Mouse (Mus musculus): ENCODE data around the gene Ccdc92b. TPM values are rescaled to one million over a fixed set of nuclear protein-coding genes. Genes with fewer than 3 reads are reported as not detected.

Ccdc92b gene
- polyA plus RNA-seq, 1 experiment from 2014 or later: 0.72 TPM

Other genes with a start within 250 kb of the Ccdc92b start
- gene Rap1gap2, start 8.7 kb upstream of the Ccdc92b start, polyA plus RNA-seq (2016; fragmentation: Nextera tagmentation; extraction: Ambion mirVana): 0.66 and 0.75 TPM in 2 replicates
- gene Cluh, start 29.9 kb downstream of the Ccdc92b start, polyA plus RNA-seq (2016; fragmentation: Nextera tagmentation; extraction: Ambion mirVana): 29.0 and 31.2 TPM in 2 replicates
- gene Pafah1b1, start 105.1 kb downstream of the Ccdc92b start, polyA plus RNA-seq (2016; fragmentation: Nextera tagmentation; extraction: Ambion mirVana): 45.1 and 48.5 TPM in 2 replicates
- gene Mettl16, start 151.2 kb downstream of the Ccdc92b start, polyA plus RNA-seq (2016; fragmentation: Nextera tagmentation; extraction: Ambion mirVana): 71.6 and 73.4 TPM in 2 replicates
- 4.7 and 4.9 TPM in 2 replicates for gene Mnt, start 211.3 kb downstream of the Ccdc92b start, polyA plus RNA-seq (2016; fragmentation: Nextera tagmentation; extraction: Ambion mirVana)